Mouse (Mus musculus): ENCODE measurements around the gene Tmem62. TPM values are rescaled to one million over a fixed set of nuclear protein-coding genes. Genes with fewer than 3 reads are reported as not detected.

Gene Tmem62
- 18.0 TPM for polyA plus RNA-seq (2017; shearing (Covaris generic))

DNA sequence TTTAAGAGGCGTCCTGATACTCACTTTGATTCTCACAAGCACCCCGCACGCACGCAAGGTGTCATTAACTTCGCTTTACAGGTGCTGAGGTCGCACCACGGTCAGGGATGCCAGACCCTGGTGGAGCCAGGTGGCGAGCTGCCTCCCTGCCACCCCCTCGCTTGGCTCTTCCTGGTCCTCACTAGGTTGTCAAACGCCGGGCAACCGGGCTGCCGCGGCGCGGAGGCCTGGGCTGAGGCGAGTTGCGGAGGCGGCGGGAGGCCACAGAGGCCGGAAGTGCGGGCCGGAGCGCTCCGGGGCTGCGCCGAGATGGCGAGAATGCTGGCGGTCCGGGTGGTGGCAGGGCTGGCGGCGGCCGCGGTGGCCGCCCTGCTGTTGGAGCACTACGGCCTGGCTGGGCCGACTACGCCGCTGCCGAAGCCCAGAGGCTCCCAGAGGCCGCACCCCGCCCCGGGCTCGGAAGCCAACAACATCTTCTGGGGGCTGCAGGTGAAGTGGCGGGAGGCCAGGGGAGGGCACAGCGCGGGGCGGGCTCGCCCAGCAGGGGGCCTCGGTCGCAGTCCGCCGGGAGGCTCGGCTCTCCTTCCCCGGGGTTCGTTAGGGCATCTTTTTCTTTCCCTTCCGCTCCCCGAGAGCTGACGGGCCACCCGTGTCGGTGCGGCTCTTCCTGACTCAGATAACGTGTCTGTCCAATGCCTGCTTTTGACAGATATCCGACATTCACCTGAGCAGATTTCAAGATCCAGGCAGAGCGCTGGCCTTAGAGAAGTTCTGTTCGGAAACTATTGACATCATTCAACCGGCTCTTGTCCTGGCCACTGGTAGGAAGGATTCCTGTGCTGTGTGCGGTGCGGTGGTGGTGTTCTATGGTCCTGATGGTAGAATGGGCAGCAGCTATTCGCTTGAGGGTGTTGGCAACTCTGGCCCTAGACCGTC lies at the start of gene Tmem62:
Gene Tmem62 (plus strand): TSS at position 28 of the 936 bp plus-strand sequence.

DNA sequence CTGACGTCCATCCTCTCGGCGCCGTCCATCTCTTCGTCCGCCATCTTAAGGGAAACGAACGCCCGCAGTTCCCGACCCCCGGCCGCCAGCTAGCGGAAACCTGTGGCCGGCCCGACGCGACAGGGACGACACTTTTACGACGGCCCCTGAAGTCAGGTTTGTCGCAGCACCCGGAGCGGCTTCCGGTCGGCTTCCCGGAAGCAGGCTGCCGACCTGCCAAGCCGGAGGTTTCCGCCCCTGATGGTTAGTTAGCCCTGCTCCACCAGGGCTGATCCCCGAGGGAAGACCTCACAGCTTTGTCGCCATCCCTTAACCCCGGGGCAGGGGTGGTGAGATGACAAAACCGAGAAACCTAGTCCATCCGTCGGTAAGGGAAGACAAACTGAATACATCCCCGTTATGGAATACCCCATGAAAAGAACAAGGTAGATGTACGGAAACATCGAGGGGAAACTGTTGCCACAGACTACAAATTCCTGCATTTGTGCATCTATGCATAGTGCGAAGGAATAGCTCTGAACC lies 6.2 kb upstream of the Tmem62 start, which contains the start of gene Ubr1:
Gene Ubr1 (minus strand): TSS at position 157 of the 522 bp plus-strand sequence.

GRCm38 (mm10) chr2:121007925-121008663 lies 31.3 kb downstream of the Tmem62 start, which contains the start of gene Ccndbp1:
Ccndbp1 (plus strand) TSS chr2:121008403.

GRCm38 (mm10) chr2:121036733-121037341 lies 60.0 kb downstream of the Tmem62 start, which contains the start of gene Epb42:
Epb42 (minus strand) TSS chr2:121037072.

Other genes starting within 250 kb of the Tmem62 start
- gene Cdan1, start 126.9 kb upstream of the Tmem62 start, polyA plus RNA-seq (2017; shearing (Covaris generic)): 4.1 TPM
- gene Ttbk2, start 126.4 kb upstream of the Tmem62 start, polyA plus RNA-seq (2017; shearing (Covaris generic)): 1.4 TPM
- gene Ubr1, start 6.3 kb upstream of the Tmem62 start, polyA plus RNA-seq (2017; shearing (Covaris generic)): 70.5 TPM
- gene Ccndbp1, start 31.4 kb downstream of the Tmem62 start, polyA plus RNA-seq (2017; shearing (Covaris generic)): 167 TPM
- gene Epb42, start 60.1 kb downstream of the Tmem62 start, polyA plus RNA-seq (2017; shearing (Covaris generic)): 0.41 TPM
- gene Tgm5, start 108.8 kb downstream of the Tmem62 start, polyA plus RNA-seq (2017; shearing (Covaris generic)): not detected
- not detected for gene Tgm7, start 132.8 kb downstream of the Tmem62 start, polyA plus RNA-seq (2017; shearing (Covaris generic))
- 20.7 TPM for gene Adal, start 163.4 kb downstream of the Tmem62 start, polyA plus RNA-seq (2017; shearing (Covaris generic))
- gene Lcmt2, start 163.6 kb downstream of the Tmem62 start, polyA plus RNA-seq (2017; shearing (Covaris generic)): 15.6 TPM
- gene Tubgcp4, start 193.6 kb downstream of the Tmem62 start, polyA plus RNA-seq (2017; shearing (Covaris generic)): 117 TPM
- 64.1 TPM for gene Zscan29, start 194.1 kb downstream of the Tmem62 start, polyA plus RNA-seq (2017; shearing (Covaris generic))